Mouse (Mus musculus) kidney, embryonic 15.5 days (tissue): ENCODE measurements around the gene Teddm2. TPM values are rescaled to one million over a fixed set of nuclear protein-coding genes. Genes with fewer than 3 reads are reported as not detected.
"Not testable (repeated sequence)": the region's sequence is repeated elsewhere in the genome, so short reads cannot be mapped to it uniquely, and the experiment has no call there.

Experiments
- ATAC-seq: fragments of 200-750 bp; cut with Nextera tagmentation; replicated peaks from 2 replicates; pipeline ENCODE4 v1.8.0; 2017; ENCODE audit warnings: moderate TSS enrichment; ENCODE audit not compliant: low FRiP score
- H3K27ac ChIP-seq: fragments of 300-500 bp; sonication (generic); 2 replicates; pipeline ENCODE4 v1.5.1; 2015; ENCODE audit warnings: mild to moderate bottlenecking, inconsistent platforms
- H3K27me3 ChIP-seq: fragments of 300-500 bp; sonication (generic); 2 replicates; pipeline ENCODE4 v1.6.1; 2015; ENCODE audit warnings: inconsistent platforms
- H3K36me3 ChIP-seq: fragments of 300-500 bp; sonication (generic); 2 replicates; pipeline ENCODE4 v1.6.1; 2015; ENCODE audit warnings: inconsistent platforms
- H3K4me1 ChIP-seq: fragments of 300-500 bp; sonication (generic); 2 replicates; pipeline ENCODE4 v1.6.1; 2015; ENCODE audit warnings: inconsistent platforms
- H3K4me2 ChIP-seq: fragments of 300-500 bp; sonication (generic); 2 replicates; pipeline ENCODE4 v1.6.1; 2015; ENCODE audit warnings: moderate library complexity, mild to moderate bottlenecking, inconsistent platforms
- H3K4me3 ChIP-seq: fragments of 300-500 bp; sonication (generic); replicated peaks from 2 replicates; pipeline ENCODE4 v1.5.1; 2015; ENCODE audit warnings: mild to moderate bottlenecking, inconsistent platforms
- H3K9ac ChIP-seq: fragments of 300-500 bp; sonication (generic); 2 replicates; pipeline ENCODE4 v1.6.1; 2015; ENCODE audit warnings: mild to moderate bottlenecking, inconsistent platforms
- H3K9me3 ChIP-seq: fragments of 300-500 bp; sonication (generic); replicated peaks from 2 replicates; pipeline ENCODE4 v1.6.1; 2016; ENCODE audit warnings: inconsistent platforms
- WGBS: fragments of 180-500 bp; shearing (Covaris S2); methylation state at CpG from one replicate; pipeline ENCODE4 v1.1.7; 2015; ENCODE audit warnings: mixed read lengths; 5-methylcytosine and 5-hydroxymethylcytosine counted together
- polyA plus RNA-seq: library from polyadenylated mRNA; unstranded; fragments of >200 nt; fragmentation: Nextera tagmentation; extraction: Ambion mirVana; gene quantifications from 2 replicates; pipeline ENCODE4 v1.2.1, GENCODE M21; 2015

The Teddm2 gene
- polyA plus RNA-seq, 1 experiment from 2014 or later: 0.62 TPM

DNA sequence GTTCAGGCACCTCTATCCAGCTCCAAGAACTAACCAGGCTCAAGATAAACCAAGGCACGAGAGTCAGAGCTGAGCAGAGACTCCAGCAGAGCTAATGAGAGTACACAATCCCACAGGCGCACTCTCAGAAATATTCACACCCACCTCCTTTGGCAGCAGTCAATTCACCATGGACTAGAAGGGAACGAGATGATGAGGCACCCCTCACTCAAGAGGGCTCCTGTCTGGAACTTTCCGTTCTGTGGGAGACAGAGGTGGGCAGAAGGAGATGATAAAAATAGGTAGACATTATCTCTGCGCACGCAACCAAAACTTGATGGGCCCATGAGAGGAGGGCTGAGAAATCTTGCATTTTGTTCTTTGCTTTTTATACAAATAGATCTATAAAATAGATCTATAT, 26.0 kb downstream of the Teddm2 start, which contains the start of gene Teddm1b:
Gene Teddm1b (plus strand): TSS at position 301 of the 400 bp plus-strand sequence.
- Histone ChIP-seq H3K9ac (no peak within 1 kb of the TSS), H3K27me3 (no peaks in the 10 kb centered on the region), H3K4me3 (no peak within 1 kb of the TSS), H3K27ac (no peak within 1 kb of the TSS), H3K4me1 (peaks cover 5% of the 10 kb centered on the region; the same call in 1 of the 2 replicates), H3K9me3 (no peaks in the 10 kb centered on the region), H3K4me2 (no peak within 1 kb of the TSS), H3K36me3 (no peaks in the 10 kb centered on the region)
- no peak for ATAC-seq
- 90% methylated on average over 6 of the region's 6 CpGs for WGBS

DNA sequence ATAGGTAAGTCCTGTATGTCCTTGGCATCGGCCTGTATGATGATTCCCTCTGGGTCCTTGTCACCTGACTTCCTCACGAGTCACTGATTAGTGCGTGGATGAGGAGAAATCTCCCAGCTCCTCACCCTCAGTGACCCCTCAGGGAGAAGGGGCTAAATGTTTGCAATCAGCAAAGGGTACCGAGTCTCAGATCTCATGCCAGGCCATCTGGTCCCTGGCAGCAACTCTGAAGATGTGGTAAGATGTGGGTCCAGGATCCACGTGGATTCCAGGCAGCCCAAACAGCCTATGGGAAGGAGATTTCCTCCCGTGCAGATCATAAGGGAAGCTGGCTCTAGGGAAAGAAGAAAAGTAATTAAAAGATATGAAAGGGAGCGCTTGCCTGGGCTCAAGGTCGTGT, 44.1 kb downstream of the Teddm2 start:
- H3K4me3 ChIP-seq: no peak overlapping the region
- H3K9ac ChIP-seq: no peak overlapping the region
- no peaks in the 10 kb centered on the region for H3K36me3 ChIP-seq
- WGBS: 78% methylated on average over 8 of the region's 8 CpGs
- no peak overlapping the region for H3K4me2 ChIP-seq
- H3K4me1 ChIP-seq: no peaks in the 10 kb centered on the region
- no peak for ATAC-seq
- no peaks in the 10 kb centered on the region for H3K27me3 ChIP-seq
- no peak overlapping the region for H3K27ac ChIP-seq
- no peaks in the 10 kb centered on the region for H3K9me3 ChIP-seq

DNA sequence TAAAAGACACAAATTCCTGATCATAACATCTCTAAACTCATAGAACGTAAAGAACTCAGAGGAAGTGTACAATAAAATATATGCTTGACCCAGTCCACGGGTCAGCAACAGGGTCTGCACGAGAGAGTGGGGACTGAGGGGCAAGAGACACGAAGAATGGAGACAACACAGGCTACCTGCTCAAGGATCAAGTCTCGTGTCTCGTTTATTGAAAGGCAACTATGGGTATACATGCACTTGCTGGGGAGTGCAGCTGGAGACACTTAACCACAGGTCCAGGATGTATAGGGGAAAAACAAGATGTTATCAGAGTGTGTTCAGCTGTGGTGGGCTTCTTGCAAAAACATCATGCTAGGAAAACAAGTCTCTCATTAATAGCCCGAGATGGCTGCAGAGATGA, 47.3 kb downstream of the Teddm2 start:
- H3K4me1 ChIP-seq, H3K36me3 ChIP-seq, H3K9me3 ChIP-seq, H3K27me3 ChIP-seq, H3K9ac ChIP-seq, H3K4me2 ChIP-seq, H3K27ac ChIP-seq, ATAC-seq, H3K4me3 ChIP-seq: not testable (repeated sequence)
- WGBS: 61% methylated on average over 7 of the region's 7 CpGs

- Histone ChIP-seq H3K27me3 (no peaks in the 10 kb centered on the region), H3K9me3 (no peaks in the 10 kb centered on the region), H3K4me2 (no peak overlapping the region), H3K4me1 (no peaks in the 10 kb centered on the region), H3K9ac (no peak overlapping the region), H3K36me3 (no peaks in the 10 kb centered on the region), H3K27ac (no peak overlapping the region), H3K4me3 (no peak overlapping the region)
- no peak for ATAC-seq
- WGBS: 30% methylated on average over 6 of the region's 6 CpGs
Observed at GRCm38 (mm10) chr1:153846867-153847266, 53.2 kb downstream of the Teddm2 start.

GRCm38 (mm10) chr1:153846420-153846819, 53.6 kb downstream of the Teddm2 start:
- Histone ChIP-seq H3K27ac (no peak overlapping the region), H3K27me3 (no peaks in the 10 kb centered on the region), H3K36me3 (no peaks in the 10 kb centered on the region), H3K4me1 (no peaks in the 10 kb centered on the region), H3K4me2 (no peak overlapping the region), H3K4me3 (no peak overlapping the region), H3K9me3 (no peaks in the 10 kb centered on the region), H3K9ac (no peak overlapping the region)
- ATAC-seq: no peak
- WGBS: 89% methylated on average over 7 of the region's 7 CpGs

- WGBS: 98% methylated on average over 8 of the region's 8 CpGs
- H3K27ac ChIP-seq: no peak within 1 kb of the TSS
- no peaks in the 10 kb centered on the region for H3K4me1 ChIP-seq
- H3K9ac ChIP-seq: no peak within 1 kb of the TSS
- no peak within 1 kb of the TSS for H3K4me2 ChIP-seq
- no peaks in the 10 kb centered on the region for H3K9me3 ChIP-seq
- no peaks in the 10 kb centered on the region for H3K27me3 ChIP-seq
- ATAC-seq: no peak
- no peaks in the 10 kb centered on the region for H3K36me3 ChIP-seq
- H3K4me3 ChIP-seq: no peak within 1 kb of the TSS
Observed at GRCm38 (mm10) chr1:153844042-153844441, 56.0 kb downstream of the Teddm2 start, which contains the start of gene Rgsl1. TSS of gene Rgsl1 (minus strand) at chr1:153844142.

DNA sequence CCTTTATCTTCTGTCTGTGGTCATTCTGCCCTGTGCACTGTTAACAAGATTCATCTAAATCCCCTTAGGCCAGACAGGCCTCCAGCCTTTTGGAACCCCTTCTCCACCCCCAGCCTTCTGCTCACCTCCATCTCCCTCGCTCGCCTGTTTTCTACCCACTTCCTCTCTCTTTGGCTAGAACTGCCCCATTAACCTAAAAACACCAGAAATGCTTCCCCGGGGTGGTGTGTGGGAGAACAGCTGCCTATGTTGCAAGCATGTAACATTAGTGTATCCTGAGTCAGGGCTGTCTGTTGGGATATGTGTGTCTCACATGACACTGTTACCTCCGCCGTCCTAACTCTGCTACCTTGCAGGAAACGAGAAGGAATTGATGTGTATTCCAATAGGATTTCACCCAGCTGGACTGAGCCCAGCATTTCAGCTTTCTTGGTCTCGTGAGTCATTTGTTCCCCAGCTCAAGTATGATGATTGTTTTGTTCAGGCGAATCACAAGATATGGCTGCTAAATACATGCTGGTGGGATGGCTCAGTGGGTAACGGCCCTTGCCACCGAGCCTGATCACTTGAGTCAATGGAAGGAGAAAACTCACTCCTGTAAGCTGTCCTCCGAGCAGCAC, 57.8 kb downstream of the Teddm2 start:
- 86% methylated on average over 11 of the region's 11 CpGs for WGBS
- H3K4me2 ChIP-seq: no peak overlapping the region
- H3K9ac ChIP-seq: no peak overlapping the region
- H3K4me3 ChIP-seq: no peak overlapping the region
- H3K36me3 ChIP-seq: no peaks in the 10 kb centered on the region
- H3K4me1 ChIP-seq: no peaks in the 10 kb centered on the region
- no peaks in the 10 kb centered on the region for H3K27me3 ChIP-seq
- no peak overlapping the region for H3K27ac ChIP-seq
- no peak for ATAC-seq
- H3K9me3 ChIP-seq: no peaks in the 10 kb centered on the region

GRCm38 (mm10) chr1:153836036-153836435, 64.0 kb downstream of the Teddm2 start:
- ATAC-seq: no peak
- 81% methylated on average over 4 of the region's 4 CpGs for WGBS

DNA sequence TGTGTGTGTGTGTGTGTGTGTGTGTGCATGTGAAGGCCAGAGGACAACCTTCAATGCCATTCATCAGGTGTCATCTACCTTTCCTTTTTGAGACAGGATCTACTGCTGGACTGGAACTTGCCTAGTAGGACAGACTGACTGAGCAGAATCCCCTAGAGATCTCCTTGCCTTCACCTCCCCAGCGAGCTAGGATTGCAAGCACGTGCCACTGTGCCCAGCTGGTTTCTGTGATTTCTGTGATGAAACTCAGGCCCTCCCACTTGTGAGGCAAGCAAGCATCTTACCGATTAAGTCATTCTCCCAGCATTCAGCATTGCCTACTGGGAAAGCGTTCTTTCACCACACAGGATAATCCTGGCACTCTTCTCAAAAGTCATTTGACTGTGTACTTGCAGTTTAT, 69.3 kb downstream of the Teddm2 start:
- Histone ChIP-seq H3K27me3 (no peaks in the 10 kb centered on the region), H3K27ac (no peak overlapping the region), H3K4me1 (no peaks in the 10 kb centered on the region), H3K4me2 (no peak overlapping the region), H3K36me3 (no peaks in the 10 kb centered on the region), H3K9me3 (no peaks in the 10 kb centered on the region), H3K4me3 (no peak overlapping the region), H3K9ac (no peak overlapping the region)
- no peak for ATAC-seq
- 81% methylated on average over 4 of the region's 4 CpGs for WGBS

More at GRCm38 (mm10) chr1:153836036-153836435, 64.0 kb downstream of the Teddm2 start:
- Histone ChIP-seq H3K4me2 (no peak overlapping the region), H3K9me3 (no peaks in the 10 kb centered on the region), H3K27me3 (no peaks in the 10 kb centered on the region), H3K36me3 (no peaks in the 10 kb centered on the region), H3K9ac (no peak overlapping the region), H3K27ac (no peak overlapping the region), H3K4me3 (no peak overlapping the region), H3K4me1 (no peaks in the 10 kb centered on the region)

- H3K4me3 ChIP-seq: no peak overlapping the region
- no peak overlapping the region for H3K27ac ChIP-seq
- no peaks in the 10 kb centered on the region for H3K4me1 ChIP-seq
- no peaks in the 10 kb centered on the region for H3K36me3 ChIP-seq
- 0 out of 2 replicates have a peak, but pooled peaks cover 3% of the 10 kb centered on the region for H3K27me3 ChIP-seq
- H3K9ac ChIP-seq: no peak overlapping the region
- WGBS: 83% methylated on average over 3 of the region's 3 CpGs
- no peak for ATAC-seq
- no peaks in the 10 kb centered on the region for H3K9me3 ChIP-seq
- no peak overlapping the region for H3K4me2 ChIP-seq
Observed at GRCm38 (mm10) chr1:153820216-153820615, 79.8 kb downstream of the Teddm2 start.

DNA sequence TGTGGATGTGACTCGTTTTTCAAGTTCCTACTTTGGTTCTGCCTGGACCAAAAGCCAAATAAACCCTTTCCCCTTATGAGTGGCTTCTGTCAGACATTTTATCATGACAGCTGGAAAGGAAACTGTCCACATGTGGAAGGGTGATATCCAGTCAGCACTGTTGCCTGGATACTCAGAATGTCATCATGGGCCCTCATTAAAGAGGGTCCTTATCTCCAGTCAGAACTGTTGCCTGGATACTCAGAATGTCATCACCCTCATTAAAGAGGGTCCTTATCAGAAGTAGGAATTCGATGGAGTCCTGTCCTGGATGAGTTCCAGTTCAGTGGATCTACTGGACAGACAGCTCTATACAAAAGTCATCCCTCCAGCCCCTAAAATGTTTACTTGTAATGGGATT, 85.8 kb downstream of the Teddm2 start:
- no peak overlapping the region for H3K4me3 ChIP-seq
- no peak overlapping the region for H3K9ac ChIP-seq
- 56% methylated on average over 2 of the region's 2 CpGs for WGBS
- no peaks in the 10 kb centered on the region for H3K36me3 ChIP-seq
- no peaks in the 10 kb centered on the region for H3K9me3 ChIP-seq
- H3K4me1 ChIP-seq: no peaks in the 10 kb centered on the region
- no peaks in the 10 kb centered on the region for H3K27me3 ChIP-seq
- no peak overlapping the region for H3K4me2 ChIP-seq
- no peak for ATAC-seq
- no peak overlapping the region for H3K27ac ChIP-seq

- Histone ChIP-seq H3K9me3 (no peaks in the 10 kb centered on the region), H3K4me3 (no peak overlapping the region), H3K27me3 (no peaks in the 10 kb centered on the region), H3K36me3 (no peaks in the 10 kb centered on the region), H3K9ac (no peak overlapping the region), H3K4me1 (no peaks in the 10 kb centered on the region), H3K27ac (no peak overlapping the region), H3K4me2 (peak overlapping the region; percentile 34; the same call in 1 of the 2 replicates)
- 53% methylated on average over 13 of the region's 13 CpGs for WGBS
- ATAC-seq: no peak
Observed at GRCm38 (mm10) chr1:153807390-153807993, 92.5 kb downstream of the Teddm2 start.
